Mouse (Mus musculus): ENCODE measurements around the gene Mslnl.

GRCm38 (mm10) chr17:25755627-25756377 lies 20.0 kb downstream of the Mslnl start:
- no peak for TF ChIP-seq CTCF (IDR thresholded peaks at IDR 0.05; ENCODE audit: extremely low read depth, insufficient read length, insufficient replicate concordance, low read depth, low read length)
- TF ChIP-seq POLR2A (IDR thresholded peaks at IDR 0.05; ENCODE audit: low read depth, low read length), result no peak

Measured in small intestine, adult 2 months (tissue).